In genomic region chr8:88495071-88495805, GRCm38 (mm10) we compare ENCODE assay signal across 8 mouse cellular contexts. TPM values are rescaled to one million over a fixed set of nuclear protein-coding genes. Genes with fewer than 3 reads are reported as not detected.
A peak's percentile ranks its signal among the peaks of the same experiment; 100 is the strongest.
DNase-seq lines count a peak whose midpoint lies in the region; ATAC-seq and TF ChIP-seq lines count a peak whose summit lies in the region.

No protein-coding gene starts in this region.

- H3K9me3 ChIP-seq in lung, embryonic 14.5 days (ENCODE audit: low read depth, low read length): no peaks in the 10 kb centered on the region
- H3K9me3 ChIP-seq in forebrain, embryonic 12.5 days: 0 out of 2 replicates have a peak, but pooled peaks cover 4% of the 10 kb centered on the region
- H3K9me3 ChIP-seq in midbrain, embryonic 13.5 days: no peaks in the 10 kb centered on the region

- H3K4me2 ChIP-seq in lung, embryonic 14.5 days: no peak overlapping the region
- H3K4me2 ChIP-seq in forebrain, embryonic 12.5 days: no peak overlapping the region
- H3K4me2 ChIP-seq in midbrain, embryonic 13.5 days (replicated peaks): peak overlapping the region; percentile 29

- 9% methylated on average over 11 of the region's 11 CpGs for whole genome bisulfite sequencing in lung, embryonic 14.5 days
- WGBS in lung, adult 2 months: 33% methylated on average over 11 of the region's 11 CpGs
- WGBS in forebrain, embryonic 12.5 days: 2% methylated on average over 11 of the region's 11 CpGs
- WGBS in midbrain, embryonic 13.5 days: 3% methylated on average over 11 of the region's 11 CpGs

- TF ChIP-seq CTCF in lung, embryonic 14.5 days (IDR thresholded peaks at IDR 0.05; ENCODE audit: low read depth): no peak
- TF ChIP-seq CTCF in lung, adult 2 months (IDR thresholded peaks at IDR 0.05; ENCODE audit: insufficient read depth, low read length): no peak

- peak; percentile 75 for ATAC-seq in lung, embryonic 14.5 days (ENCODE audit: insufficient read depth)
- ATAC-seq in forebrain, embryonic 12.5 days (ENCODE audit: low FRiP score): peak; percentile 57
- peak; percentile 85 for ATAC-seq in midbrain, embryonic 13.5 days

- H3K4me3 ChIP-seq in lung, embryonic 14.5 days (ENCODE audit: low read depth, low read length): no peak overlapping the region
- H3K4me3 ChIP-seq in lung, adult 2 months (replicated peaks; ENCODE audit: extremely low read depth, low read depth, low read length): no peak overlapping the region
- H3K4me3 ChIP-seq in forebrain, embryonic 12.5 days (replicated peaks): no peak overlapping the region
- no peak overlapping the region; the same call in 1 of the 2 replicates for H3K4me3 ChIP-seq in midbrain, embryonic 13.5 days (replicated peaks)

- DNase-seq in lung, embryonic 14.5 days: peak; percentile 55
- DNase-seq in lung, adult 2 months: no peak
- DNase-seq in layer of hippocampus, adult 11-12 months (ENCODE audit: low spot score): peak; percentile 65
- no peak for DNase-seq in liver
- DNase-seq in B cell, adult 2 months: no peak
- DNase-seq in yolk sac, embryonic 10.5 days (ENCODE audit: low spot score): no peak

- no peaks in the 10 kb centered on the region for H3K4me1 ChIP-seq in lung, embryonic 14.5 days (ENCODE audit: insufficient read depth)
- H3K4me1 ChIP-seq in lung, adult 2 months (ENCODE audit: control insufficient read depth, insufficient read depth, low read length): no peaks in the 10 kb centered on the region
- peaks cover 11% of the 10 kb centered on the region for H3K4me1 ChIP-seq in forebrain, embryonic 12.5 days
- H3K4me1 ChIP-seq in midbrain, embryonic 13.5 days (replicated peaks): peaks cover 18% of the 10 kb centered on the region

- no peak overlapping the region for H3K9ac ChIP-seq in lung, embryonic 14.5 days
- no peak overlapping the region for H3K9ac ChIP-seq in forebrain, embryonic 12.5 days
- no peak overlapping the region; the same call in 1 of the 2 replicates for H3K9ac ChIP-seq in midbrain, embryonic 13.5 days (replicated peaks)

- H3K27me3 ChIP-seq in lung, embryonic 14.5 days (ENCODE audit: insufficient read depth, low read length): no peaks in the 10 kb centered on the region
- H3K27me3 ChIP-seq in forebrain, embryonic 12.5 days: peaks cover 57% of the 10 kb centered on the region
- no peaks in the 10 kb centered on the region for H3K27me3 ChIP-seq in midbrain, embryonic 13.5 days

- H3K27ac ChIP-seq in lung, embryonic 14.5 days (ENCODE audit: low read depth): no peak overlapping the region
- H3K27ac ChIP-seq in forebrain, embryonic 12.5 days: no peak overlapping the region
- H3K27ac ChIP-seq in midbrain, embryonic 13.5 days: peak overlapping the region; percentile 40; the same call in 1 of the 2 replicates

- H3K36me3 ChIP-seq in lung, embryonic 14.5 days (ENCODE audit: insufficient read depth): no peaks in the 10 kb centered on the region
- no peaks in the 10 kb centered on the region for H3K36me3 ChIP-seq in forebrain, embryonic 12.5 days (replicated peaks)
- H3K36me3 ChIP-seq in midbrain, embryonic 13.5 days: no peaks in the 10 kb centered on the region

- TF ChIP-seq POLR2A in lung, adult 2 months (IDR thresholded peaks at IDR 0.05; ENCODE audit: borderline replicate concordance, extremely low read depth, low read depth, low read length): no peak

RNA-seq across cellular contexts. Expression of gene Nkd1, which starts 25.9 kb away (rescaled TPM):
- 53.6 and 63.4 TPM in 2 replicates for polyA plus RNA-seq in lung, embryonic 14.5 days (2014; fragmentation: Nextera tagmentation; extraction: Ambion mirVana)
- polyA plus RNA-seq in lung, adult 2 months (2012; rRNA removed): 143 and 171 TPM in 2 replicates
- polyA plus RNA-seq in forebrain, embryonic 12.5 days (2016; fragmentation: Nextera tagmentation; extraction: Ambion mirVana): 51.2 and 64.4 TPM in 2 replicates
- polyA plus RNA-seq in midbrain, embryonic 13.5 days (2015; fragmentation: Nextera tagmentation; extraction: Ambion mirVana): 68.4 and 79.8 TPM in 2 replicates

Comparison
In these comparisons a context has a peak if more than half of its experiments do, and no peak if none do; other contexts are left out.
1. DNase-seq: peak in lung, embryonic 14.5 days (single experiment) and layer of hippocampus, adult 11-12 months (single experiment); none in lung, adult 2 months (single experiment), liver (single experiment), B cell, adult 2 months (0 of 2) and yolk sac, embryonic 10.5 days (single experiment).
2. Peak in every context shown above with its lines, with median percentiles within 50 percentile points of each other: ATAC-seq.